Mouse (Mus musculus): ENCODE data around the gene Psmc5. TPM values are rescaled to one million over a fixed set of nuclear protein-coding genes. Genes with fewer than 3 reads are reported as not detected.

Psmc5 gene
- total RNA-seq, 2 experiments from 2014 or later, result 160 to 176 TPM

DNA sequence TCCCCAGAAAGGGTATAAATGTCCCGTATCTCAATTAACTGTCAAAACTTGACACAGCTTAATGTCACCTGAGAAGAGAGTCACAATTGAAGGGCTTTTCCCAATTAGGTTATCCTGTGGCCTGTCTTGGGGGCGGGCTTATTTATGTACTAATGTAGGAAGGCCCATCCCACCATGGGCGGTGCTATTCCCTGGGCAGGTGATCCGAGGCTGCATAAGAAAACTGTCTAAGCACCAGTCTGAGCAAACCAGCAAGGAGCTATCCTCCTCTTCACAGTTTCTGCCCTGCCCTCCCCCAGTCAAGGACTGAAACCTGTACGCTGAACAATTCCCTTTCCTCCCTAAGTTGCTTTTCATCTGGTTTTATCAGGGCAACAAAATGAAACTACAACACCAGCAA is 34.4 kb downstream of the Psmc5 start:
- no peak overlapping the region for H3K27ac ChIP-seq
- DNase-seq (ENCODE audit: low spot score in 2 of 2), result no peak

DNA sequence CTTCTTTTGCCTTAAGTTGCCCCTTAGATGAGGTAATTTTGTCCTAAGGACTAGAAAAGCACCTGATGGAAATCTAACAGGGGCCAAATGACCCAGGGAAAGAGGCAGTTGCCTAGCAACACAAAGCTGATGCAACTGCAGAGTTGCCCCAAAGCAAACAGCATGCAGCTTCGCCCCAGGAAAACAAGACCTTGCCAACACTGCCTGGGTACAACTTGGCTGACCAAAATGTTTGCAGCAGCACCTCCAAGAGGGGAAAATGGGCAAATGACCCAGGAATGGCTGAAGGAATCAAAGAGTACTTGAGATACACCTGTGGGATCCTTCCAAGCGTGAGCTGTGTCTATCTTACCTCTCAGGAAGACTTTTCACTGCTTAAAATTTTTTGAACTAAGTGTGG is 35.9 kb downstream of the Psmc5 start:
- Histone ChIP-seq H3K27ac (no peak overlapping the region), H3K4me3 (no peak overlapping the region)
- TF ChIP-seq CTCF (conservative IDR thresholded peaks at IDR 0.05), result peak; percentile 50
- DNase-seq (ENCODE audit: low spot score in 2 of 2), result no peak

More for the DNA sequence above, 34.4 kb downstream of the Psmc5 start:
- TF ChIP-seq CTCF (conservative IDR thresholded peaks at IDR 0.05), result no peak
- no peak overlapping the region for H3K4me3 ChIP-seq

DNA sequence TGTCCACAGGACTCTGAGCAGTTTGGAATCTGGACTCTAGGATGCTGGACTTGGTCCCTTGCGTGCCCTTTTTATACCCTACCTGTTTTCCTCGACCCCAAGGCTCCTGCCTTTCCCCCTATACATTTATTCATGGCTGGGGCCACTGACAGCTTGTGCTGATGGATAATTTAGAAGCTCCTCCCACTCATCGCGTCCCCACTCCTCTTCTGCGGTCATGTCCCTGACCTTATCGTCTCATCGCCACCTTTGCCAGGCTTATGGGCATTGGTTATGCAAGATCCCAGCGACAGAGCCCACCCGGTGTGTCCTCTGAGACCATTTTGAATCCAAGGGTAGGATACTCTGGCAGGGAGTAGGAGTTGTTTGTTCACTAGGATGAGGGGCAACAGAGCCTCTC is 45.8 kb downstream of the Psmc5 start, which contains the start of gene Gh:
Gh (minus strand) TSS at position 101 of the 400 bp plus-strand sequence.
- Histone ChIP-seq H3K4me3 (no peak within 1 kb of the TSS), H3K27ac (no peak within 1 kb of the TSS)
- no peak for DNase-seq (ENCODE audit: low spot score in 2 of 2)
- no peak for TF ChIP-seq CTCF (conservative IDR thresholded peaks at IDR 0.05)

DNA sequence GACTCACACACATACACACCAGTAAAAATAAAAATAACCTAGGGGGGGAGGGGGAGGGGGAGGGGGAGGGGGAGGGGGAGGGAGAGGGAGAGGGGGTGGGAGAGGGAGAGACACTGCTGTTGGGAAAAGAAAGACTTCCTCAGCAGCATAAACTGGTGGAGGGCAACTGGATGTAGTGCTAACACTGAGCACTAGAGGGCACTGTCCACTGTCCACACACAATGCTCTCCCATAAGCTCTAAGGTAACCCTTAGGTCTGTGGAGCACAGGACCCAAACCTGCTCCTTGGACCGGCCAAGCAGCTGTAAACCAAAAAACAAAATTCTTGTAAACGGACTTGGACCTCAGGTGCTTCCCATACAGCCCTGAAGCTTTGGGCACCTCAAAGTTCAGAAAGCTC is 46.7 kb downstream of the Psmc5 start:
- peak in 1 of 2 experiments; percentile 53 for DNase-seq (ENCODE audit: low spot score in 2 of 2)
- peak; percentile 82 for TF ChIP-seq CTCF (conservative IDR thresholded peaks at IDR 0.05)
- no peak overlapping the region for H3K27ac ChIP-seq
- no peak overlapping the region for H3K4me3 ChIP-seq

DNA sequence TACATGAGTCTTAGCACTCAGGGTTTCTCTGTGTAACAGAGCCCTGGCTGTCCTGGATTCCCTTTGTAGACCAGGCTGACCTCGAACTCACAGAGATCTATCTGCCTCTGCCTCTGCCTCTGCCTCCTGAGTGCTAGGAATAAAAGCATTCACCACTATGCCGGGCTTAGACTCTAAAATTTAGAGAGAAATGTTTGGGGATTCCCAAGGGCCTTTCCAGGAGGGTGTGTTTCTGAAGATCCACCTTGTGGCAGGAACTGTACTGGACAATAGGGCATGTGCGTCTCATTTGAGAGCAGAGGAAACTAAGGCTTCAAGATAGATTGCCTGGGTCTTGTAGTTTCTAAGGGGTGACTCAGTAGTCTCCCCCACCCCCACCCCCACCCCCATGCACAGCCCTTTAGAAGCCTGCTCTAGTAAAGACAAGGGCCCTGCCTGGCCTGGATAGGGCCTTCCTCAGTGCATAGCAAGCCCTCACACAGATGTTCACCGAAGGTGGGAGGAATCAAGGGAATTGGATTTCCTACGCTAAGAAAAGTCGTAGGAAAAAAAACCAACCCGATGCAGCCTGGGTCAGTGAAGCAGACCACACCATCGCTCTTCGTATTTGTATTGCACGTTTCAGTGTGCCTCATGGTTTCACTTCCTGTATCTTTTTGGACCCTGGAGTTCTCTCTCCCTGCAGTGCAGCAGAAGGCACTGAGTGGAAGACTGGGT is 49.6 kb downstream of the Psmc5 start:
- TF ChIP-seq CTCF (conservative IDR thresholded peaks at IDR 0.05), result no peak
- no peak overlapping the region for H3K4me3 ChIP-seq
- H3K27ac ChIP-seq, result no peak overlapping the region
- DNase-seq (ENCODE audit: low spot score in 2 of 2), result no peak

DNA sequence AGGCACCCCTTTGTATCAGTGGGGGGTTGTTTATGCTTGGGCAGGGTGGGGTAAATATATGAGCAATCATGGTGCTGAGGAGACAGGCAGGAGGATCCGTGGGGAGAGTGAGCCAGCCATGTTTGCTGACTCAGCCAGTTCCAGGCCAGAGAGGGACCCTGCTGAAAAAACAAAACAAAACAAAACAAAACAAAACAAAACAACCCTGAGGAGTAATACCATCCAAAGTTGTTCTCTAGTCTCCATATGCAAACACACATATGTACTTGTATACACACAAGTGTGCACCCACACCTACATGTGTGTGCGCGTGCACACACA is 50.1 kb downstream of the Psmc5 start:
- TF ChIP-seq CTCF (conservative IDR thresholded peaks at IDR 0.05), result no peak
- no peak overlapping the region for H3K4me3 ChIP-seq
- no peak for DNase-seq (ENCODE audit: low spot score in 2 of 2)
- no peak overlapping the region for H3K27ac ChIP-seq

DNA sequence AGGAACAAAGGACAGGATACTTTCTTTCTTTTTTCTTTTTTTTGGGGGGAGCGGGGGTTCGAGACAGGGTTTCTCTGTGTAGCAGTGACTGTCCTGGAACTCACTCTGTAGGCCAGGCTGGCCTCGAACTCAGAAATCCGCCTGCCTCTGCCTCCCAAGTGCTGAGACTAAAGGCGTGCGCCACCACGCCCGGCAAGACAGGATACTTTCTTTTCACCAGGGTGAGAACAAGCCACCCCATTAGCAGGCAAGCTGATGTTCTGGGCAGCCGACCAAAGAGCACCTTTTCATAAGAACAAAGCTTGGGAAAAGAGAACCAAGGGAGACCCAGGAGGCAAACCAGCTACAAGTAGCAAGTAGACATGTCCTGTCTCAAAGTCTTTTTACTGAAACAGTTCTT is 50.8 kb downstream of the Psmc5 start:
- TF ChIP-seq CTCF (conservative IDR thresholded peaks at IDR 0.05), result no peak
- DNase-seq (ENCODE audit: low spot score in 2 of 2), result no peak
- H3K4me3 ChIP-seq, result no peak overlapping the region
- H3K27ac ChIP-seq, result no peak overlapping the region

DNA sequence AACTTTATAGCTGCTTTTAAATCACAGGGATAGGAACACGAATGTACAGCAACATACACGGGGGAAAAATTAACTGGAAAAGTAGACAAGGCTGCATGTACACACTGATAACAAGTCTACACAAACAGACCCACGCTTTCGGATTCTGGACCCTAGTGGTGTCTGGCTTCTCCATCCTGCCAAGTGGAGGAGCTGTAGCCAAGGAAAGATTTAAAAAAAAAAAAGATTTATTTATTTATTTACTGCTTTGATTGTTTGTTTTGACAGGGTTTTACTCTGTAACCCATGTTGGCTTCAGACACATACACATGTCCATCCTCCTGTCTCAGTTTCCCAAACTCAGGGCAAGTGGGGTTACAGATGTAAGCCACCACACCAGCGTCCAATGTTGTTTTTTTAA is 51.5 kb downstream of the Psmc5 start:
- no peak overlapping the region for H3K4me3 ChIP-seq
- no peak overlapping the region for H3K27ac ChIP-seq
- TF ChIP-seq CTCF (conservative IDR thresholded peaks at IDR 0.05), result no peak
- no peak for DNase-seq (ENCODE audit: low spot score in 2 of 2)

DNA sequence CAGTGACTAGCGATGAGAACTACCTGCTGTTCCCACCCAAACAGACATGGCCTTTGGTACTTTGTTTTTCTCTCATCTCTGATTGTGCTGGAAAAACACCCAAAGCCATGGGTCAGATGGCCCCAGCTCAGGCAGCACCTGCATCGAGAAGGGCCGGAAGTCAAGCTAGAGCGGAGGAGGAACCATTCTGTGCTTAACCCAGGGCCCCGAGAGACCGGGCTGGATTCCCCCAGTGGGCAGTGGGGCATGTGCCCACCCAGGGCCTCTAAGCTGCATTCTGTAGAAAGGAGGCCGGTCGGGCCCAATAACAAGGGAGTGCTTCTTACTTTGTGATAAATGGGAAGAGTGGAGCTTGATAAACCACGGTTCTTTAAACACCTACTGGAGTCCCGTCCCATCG is 52.2 kb downstream of the Psmc5 start:
- no peak for TF ChIP-seq CTCF (conservative IDR thresholded peaks at IDR 0.05)
- no peak for DNase-seq (ENCODE audit: low spot score in 2 of 2)

DNA sequence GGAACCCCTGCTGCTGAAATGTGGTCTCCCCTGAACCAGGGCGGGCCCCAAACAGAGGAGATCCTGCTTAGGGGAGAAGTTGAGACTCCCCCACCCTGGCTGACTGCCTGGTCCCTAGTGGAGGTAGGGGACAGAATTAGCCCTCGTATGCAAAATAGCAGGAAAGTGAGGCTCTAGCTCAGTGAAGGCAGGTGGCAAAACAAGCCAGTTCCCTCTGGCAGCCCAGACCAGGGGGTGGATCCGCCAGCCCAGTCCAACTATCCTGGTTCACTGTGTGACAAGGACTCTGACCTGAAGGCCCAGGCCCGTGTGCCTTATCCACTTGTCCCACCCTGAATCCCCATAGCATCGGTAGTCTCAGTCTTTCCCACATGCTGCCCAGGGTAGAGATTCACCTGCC is 54.2 kb downstream of the Psmc5 start:
- no peak for DNase-seq (ENCODE audit: low spot score in 2 of 2)
- TF ChIP-seq CTCF (conservative IDR thresholded peaks at IDR 0.05), result no peak
- Histone ChIP-seq H3K4me3 (no peak overlapping the region), H3K27ac (no peak overlapping the region)

More for the DNA sequence above, 52.2 kb downstream of the Psmc5 start:
- Histone ChIP-seq H3K27ac (no peak overlapping the region), H3K4me3 (no peak overlapping the region)

Other genes with a start within 250 kb of the Psmc5 start
- 1 to 10 TPM; 1.1 to 1.4 TPM for gene Kcnh6, start 248.0 kb upstream of the Psmc5 start, total RNA-seq (2021)
- 100 to 1,000 TPM; 138 to 143 TPM for gene Dcaf7, start 219.3 kb upstream of the Psmc5 start, total RNA-seq (2021)
- gene Taco1, start 190.1 kb upstream of the Psmc5 start, total RNA-seq (2021), result 10 to 100 TPM; 20.4 to 21.3 TPM
- gene Map3k3, start 171.5 kb upstream of the Psmc5 start, total RNA-seq (2021), result 10 to 100 TPM; 31.5 to 33.0 TPM
- not detected for gene Gm10840, start 95.3 kb upstream of the Psmc5 start, total RNA-seq (2021)
- 100 to 1,000 TPM; 153 TPM for gene Limd2, start 95.3 kb upstream of the Psmc5 start, total RNA-seq (2021)
- gene Strada, start 54.0 kb upstream of the Psmc5 start, total RNA-seq (2021), result 10 to 100 TPM; 32.0 to 34.3 TPM
- 10 to 100 TPM; 89.8 to 98.2 TPM for gene Ccdc47, start 39.8 kb upstream of the Psmc5 start, total RNA-seq (2021)
- 10 to 100 TPM; 69.8 to 71.1 TPM for gene Ddx42, start 39.2 kb upstream of the Psmc5 start, total RNA-seq (2021)
- 10 to 100 TPM; 33.5 to 36.1 TPM for gene Ftsj3, start 75 bp upstream of the Psmc5 start, total RNA-seq (2021)
- 10 to 100 TPM; 32.8 to 34.4 TPM for gene Smarcd2, start 16.8 kb downstream of the Psmc5 start, total RNA-seq (2021)
- gene Tcam1, start 20.5 kb downstream of the Psmc5 start, total RNA-seq (2021), result under 1 TPM; 0.15 to 0.34 TPM
- gene Gh, start 45.7 kb downstream of the Psmc5 start, total RNA-seq (2021), result not detected
- gene Cd79b, start 58.6 kb downstream of the Psmc5 start, total RNA-seq (2021), result not detected
- not detected for gene Scn4a, start 97.1 kb downstream of the Psmc5 start, total RNA-seq (2021)
- not detected for gene Prr29, start 109.3 kb downstream of the Psmc5 start, total RNA-seq (2021)
- gene Icam2, start 131.9 kb downstream of the Psmc5 start, total RNA-seq (2021), result 1 to 10 TPM; 2.1 to 2.2 TPM
- gene Ern1, start 231.7 kb downstream of the Psmc5 start, total RNA-seq (2021), result 10 to 100 TPM; 11.2 to 11.8 TPM